Mouse (Mus musculus) heart, adult 2 months (tissue): ENCODE measurements around the gene Rad50.

Experiments
- CTCF ChIP-seq: fragments of 200-600 bp; IDR thresholded peaks from 2 replicates; pipeline ENCODE4 v1.8.1; 2022; ENCODE audit warnings: antibody characterized with exemption, mild to moderate bottlenecking, moderate library complexity
- EP300 ChIP-seq: fragments of 200-500 bp; IDR thresholded peaks from 2 replicates; pipeline ENCODE4 v1.6.1; 2011; ENCODE audit warnings: low read depth, low read length, control low read depth; ENCODE audit not compliant: insufficient read depth
- POLR2A ChIP-seq: fragments of 200-500 bp; IDR thresholded peaks from 2 replicates; pipeline ENCODE4 v1.6.1; 2011; ENCODE audit warnings: mild to moderate bottlenecking, low read depth, low read length, control low read depth; ENCODE audit not compliant: insufficient read depth

GRCm38 (mm10) chr11:53731457-53731856 is 24.3 kb upstream of the Rad50 start:
- TF ChIP-seq CTCF: no peak
- TF ChIP-seq EP300: no peak
- TF ChIP-seq POLR2A: no peak
